Mouse (Mus musculus): ENCODE data around the gene Pycr2. TPM values are rescaled to one million over a fixed set of nuclear protein-coding genes. Genes with fewer than 3 reads are reported as not detected.

The Pycr2 gene
- polyA plus RNA-seq, 1 experiment from 2014 or later: 78.7 TPM

- Histone ChIP-seq H3K9ac (no peak overlapping the region), H3K27me3 (peaks cover 52% of the 10 kb centered on the region), H3K27ac (no peak overlapping the region), H3K4me1 (replicated peaks) (peaks cover 29% of the 10 kb centered on the region), H3K4me3 (no peak overlapping the region), H3K9me3 (no peaks in the 10 kb centered on the region), H3K4me2 (peak overlapping the region; percentile 13; the same call in 1 of the 2 replicates), H3K36me3 (no peaks in the 10 kb centered on the region)
- peak; percentile 68; the same call in 1 of the 2 replicates for ATAC-seq (ENCODE audit: low FRiP score)
- 32% methylated on average over 20 of the region's 20 CpGs for WGBS
Observed at GRCm38 (mm10) chr1:180945001-180945980, 41.2 kb downstream of the Pycr2 start.

- no peak for ATAC-seq (ENCODE audit: low FRiP score)
- H3K27ac ChIP-seq: no peak overlapping the region
- no peak overlapping the region for H3K4me3 ChIP-seq
- no peak overlapping the region for H3K4me2 ChIP-seq
- peaks cover 29% of the 10 kb centered on the region for H3K4me1 ChIP-seq (replicated peaks)
- no peaks in the 10 kb centered on the region for H3K36me3 ChIP-seq
- H3K9me3 ChIP-seq: no peaks in the 10 kb centered on the region
- no peak overlapping the region for H3K9ac ChIP-seq
- WGBS: 87% methylated on average over 6 of the region's 6 CpGs
- H3K27me3 ChIP-seq: peaks cover 41% of the 10 kb centered on the region
Observed at GRCm38 (mm10) chr1:180946448-180946847, 42.4 kb downstream of the Pycr2 start.

- Histone ChIP-seq H3K4me3 (no peak overlapping the region), H3K9me3 (no peaks in the 10 kb centered on the region), H3K36me3 (no peaks in the 10 kb centered on the region), H3K4me1 (replicated peaks) (no peaks in the 10 kb centered on the region), H3K27me3 (no peaks in the 10 kb centered on the region), H3K9ac (no peak overlapping the region), H3K4me2 (no peak overlapping the region), H3K27ac (no peak overlapping the region)
- 77% methylated on average over 6 of the region's 6 CpGs for WGBS
- no peak for ATAC-seq (ENCODE audit: low FRiP score)
Observed at GRCm38 (mm10) chr1:180952085-180952746, 48.1 kb downstream of the Pycr2 start.

- H3K27me3 ChIP-seq: no peaks in the 10 kb centered on the region
- H3K36me3 ChIP-seq: no peaks in the 10 kb centered on the region
- H3K27ac ChIP-seq: no peak overlapping the region
- no peak overlapping the region for H3K9ac ChIP-seq
- 94% methylated on average over 5 of the region's 5 CpGs for WGBS
- no peak overlapping the region for H3K4me3 ChIP-seq
- H3K9me3 ChIP-seq: no peaks in the 10 kb centered on the region
- H3K4me2 ChIP-seq: no peak overlapping the region
- ATAC-seq (ENCODE audit: low FRiP score): no peak
- H3K4me1 ChIP-seq (replicated peaks): no peaks in the 10 kb centered on the region
Observed at GRCm38 (mm10) chr1:180952808-180953207, 48.7 kb downstream of the Pycr2 start.

GRCm38 (mm10) chr1:180956401-180956800 lies 52.3 kb downstream of the Pycr2 start:
- Histone ChIP-seq H3K4me1 (replicated peaks) (no peaks in the 10 kb centered on the region), H3K27me3 (no peaks in the 10 kb centered on the region), H3K9me3 (no peaks in the 10 kb centered on the region), H3K9ac (no peak overlapping the region), H3K27ac (no peak overlapping the region), H3K4me3 (no peak overlapping the region), H3K4me2 (no peak overlapping the region), H3K36me3 (no peaks in the 10 kb centered on the region)
- no peak for ATAC-seq (ENCODE audit: low FRiP score)
- WGBS: 92% methylated on average over 8 of the region's 8 CpGs

GRCm38 (mm10) chr1:180956973-180957381 lies 52.9 kb downstream of the Pycr2 start:
- Histone ChIP-seq H3K27me3 (no peaks in the 10 kb centered on the region), H3K9me3 (no peaks in the 10 kb centered on the region), H3K27ac (no peak overlapping the region), H3K36me3 (no peaks in the 10 kb centered on the region), H3K9ac (no peak overlapping the region), H3K4me2 (no peak overlapping the region), H3K4me3 (no peak overlapping the region), H3K4me1 (replicated peaks) (no peaks in the 10 kb centered on the region)
- no peak for ATAC-seq (ENCODE audit: low FRiP score)
- WGBS: 85% methylated on average over 8 of the region's 8 CpGs

Other genes with a start within 250 kb of the Pycr2 start
- 0.08 TPM in 1 of 2 replicates, not detected in the other for gene Mixl1, start 207.3 kb upstream of the Pycr2 start, polyA plus RNA-seq (2015; fragmentation: Nextera tagmentation; extraction: Ambion mirVana)
- 24.5 and 24.9 TPM in 2 replicates for gene Acbd3, start 178.2 kb upstream of the Pycr2 start, polyA plus RNA-seq (2015; fragmentation: Nextera tagmentation; extraction: Ambion mirVana)
- gene H3f3a, start 90.3 kb upstream of the Pycr2 start, polyA plus RNA-seq (2015; fragmentation: Nextera tagmentation; extraction: Ambion mirVana): 3,757 and 3,885 TPM in 2 replicates
- 29.6 and 31.6 TPM in 2 replicates for gene Sde2, start 53.2 kb upstream of the Pycr2 start, polyA plus RNA-seq (2015; fragmentation: Nextera tagmentation; extraction: Ambion mirVana)
- 0.26 and 0.63 TPM in 2 replicates for gene Lefty2, start 11.2 kb upstream of the Pycr2 start, polyA plus RNA-seq (2015; fragmentation: Nextera tagmentation; extraction: Ambion mirVana)
- gene Lefty1, start 30.7 kb downstream of the Pycr2 start, polyA plus RNA-seq (2015; fragmentation: Nextera tagmentation; extraction: Ambion mirVana): 0.23 and 0.58 TPM in 2 replicates
- gene Tmem63a, start 38.1 kb downstream of the Pycr2 start, polyA plus RNA-seq (2015; fragmentation: Nextera tagmentation; extraction: Ambion mirVana): 1.5 and 1.8 TPM in 2 replicates
- 3.3 and 4.8 TPM in 2 replicates for gene Ephx1, start 116.6 kb downstream of the Pycr2 start, polyA plus RNA-seq (2015; fragmentation: Nextera tagmentation; extraction: Ambion mirVana)
- gene 9130409I23Rik, start 146.9 kb downstream of the Pycr2 start, polyA plus RNA-seq (2015; fragmentation: Nextera tagmentation; extraction: Ambion mirVana): 0.08 and 0.13 TPM in 2 replicates
- 40.6 and 45.2 TPM in 2 replicates for gene Nvl, start 239.9 kb downstream of the Pycr2 start, polyA plus RNA-seq (2015; fragmentation: Nextera tagmentation; extraction: Ambion mirVana)
- 65.1 and 69.5 TPM in 2 replicates for gene Cnih4, start 240.4 kb downstream of the Pycr2 start, polyA plus RNA-seq (2015; fragmentation: Nextera tagmentation; extraction: Ambion mirVana)